Mouse (Mus musculus): ENCODE results near the gene Actr6.

Gene Actr6

GRCm38 (mm10) chr10:89744871-89745665 is 13.0 kb upstream of the Actr6 start, which contains the start of gene Uhrf1bp1l:
Gene Uhrf1bp1l (plus strand): TSS chr10:89744991.
- TF ChIP-seq GATA4 (IDR thresholded peaks at IDR 0.05; ENCODE audit: insufficient replicate concordance, low read length): no peak

DNA sequence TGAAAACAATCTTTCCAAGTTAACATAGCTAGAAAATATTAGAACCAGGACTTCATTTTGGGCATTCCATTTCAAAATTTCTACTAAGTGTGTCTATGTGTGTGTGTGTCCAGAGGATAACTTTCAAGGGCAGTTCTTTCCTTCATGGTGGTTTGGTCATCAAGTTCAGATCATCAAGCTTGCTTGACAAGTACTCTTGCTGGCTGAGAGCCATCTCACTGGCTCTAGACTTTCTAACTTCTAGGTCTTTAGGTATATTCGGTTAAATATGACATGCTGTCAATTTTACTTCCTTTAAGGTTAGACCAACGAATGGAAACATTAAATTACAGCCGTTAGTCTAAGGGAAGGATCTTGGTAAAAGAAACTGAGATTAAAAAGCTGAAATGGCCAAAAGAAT is 12.2 kb upstream of the Actr6 start:
- no peak for TF ChIP-seq GATA4 (IDR thresholded peaks at IDR 0.05; ENCODE audit: insufficient replicate concordance, low read length)

GRCm38 (mm10) chr10:89743266-89743665 is 11.2 kb upstream of the Actr6 start:
- TF ChIP-seq GATA4 (IDR thresholded peaks at IDR 0.05; ENCODE audit: insufficient replicate concordance, low read length): no peak

DNA sequence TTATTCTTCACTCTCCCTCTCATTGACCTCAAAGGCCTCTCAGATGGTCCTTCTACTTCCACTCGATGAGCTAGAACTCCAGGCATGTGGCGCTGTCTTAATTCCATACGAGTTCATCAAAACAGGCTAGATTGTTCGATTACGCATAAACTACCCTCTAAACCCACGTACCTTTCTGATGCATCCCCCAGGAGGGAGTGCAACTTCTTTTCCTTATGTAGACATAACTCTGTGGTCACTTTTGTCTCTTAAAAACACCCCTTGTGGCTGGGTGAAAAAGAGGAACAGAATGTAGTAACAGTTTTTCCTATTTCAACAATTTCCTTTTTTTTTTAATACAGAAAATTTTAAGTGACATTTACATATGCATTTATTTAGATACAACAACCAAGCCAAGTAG is 8.9 kb upstream of the Actr6 start:
- no peak for TF ChIP-seq GATA4 (IDR thresholded peaks at IDR 0.05; ENCODE audit: insufficient replicate concordance, low read length)

DNA sequence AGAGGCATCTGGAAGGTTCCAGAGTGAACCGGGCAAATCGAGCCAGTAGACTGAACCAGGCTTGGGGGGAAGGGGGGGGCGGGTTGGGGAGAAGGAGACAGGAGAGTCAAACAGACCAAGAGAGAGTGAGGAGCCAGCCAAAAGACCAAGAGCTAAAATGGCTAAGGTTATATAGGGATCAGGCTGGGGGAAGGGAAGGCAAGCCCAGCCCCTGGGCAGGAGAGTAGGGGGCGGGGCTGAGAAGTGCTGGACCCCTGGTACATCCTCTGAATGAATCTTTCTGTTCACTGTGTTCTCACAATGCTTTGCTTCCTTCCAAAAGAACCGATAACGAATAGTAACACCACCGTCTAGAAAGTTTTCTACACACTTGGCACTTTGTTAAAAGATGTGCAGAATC is 7.6 kb upstream of the Actr6 start:
- no peak for TF ChIP-seq GATA4 (IDR thresholded peaks at IDR 0.05; ENCODE audit: insufficient replicate concordance, low read length)

DNA sequence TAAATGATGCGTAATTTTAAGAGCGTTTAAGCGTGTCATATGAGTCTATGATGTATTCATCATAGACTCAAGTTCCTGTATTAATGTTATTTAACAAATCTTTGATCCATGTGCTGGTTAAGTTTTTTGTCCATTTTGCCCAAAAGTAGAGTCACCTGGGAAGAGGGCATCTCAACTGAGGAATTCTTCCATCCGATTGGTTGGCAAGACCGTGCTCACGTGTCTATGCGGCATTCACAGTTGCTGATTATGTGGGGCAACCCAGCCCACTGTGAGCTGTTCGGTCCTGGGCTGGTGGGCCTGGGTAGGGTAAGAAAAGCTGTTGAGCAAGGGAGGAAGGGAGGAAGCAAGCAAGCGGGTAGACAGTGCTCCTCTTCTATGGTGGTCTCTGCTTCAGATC is 6.3 kb upstream of the Actr6 start:
- no peak for TF ChIP-seq GATA4 (IDR thresholded peaks at IDR 0.05; ENCODE audit: insufficient replicate concordance, low read length)

DNA sequence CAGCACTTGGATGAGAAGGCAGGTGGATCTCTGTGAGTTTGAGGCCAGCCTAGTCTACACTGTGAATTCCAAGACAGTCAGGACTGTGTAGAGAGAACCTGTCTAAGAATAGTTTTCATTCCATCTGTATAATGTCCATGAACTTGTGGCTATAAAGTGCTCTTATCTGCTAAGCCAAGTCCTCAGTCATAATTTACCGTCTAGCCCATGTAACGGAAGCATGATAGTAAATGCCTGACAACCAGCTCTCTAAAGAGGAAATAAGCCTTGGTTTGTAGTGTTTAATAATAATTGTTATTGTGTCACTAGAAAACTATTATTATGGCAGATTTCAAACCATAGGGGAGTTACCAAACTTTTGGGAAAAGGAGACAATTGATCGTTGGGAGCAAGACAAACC is 5.8 kb upstream of the Actr6 start:
- TF ChIP-seq GATA4 (IDR thresholded peaks at IDR 0.05; ENCODE audit: insufficient replicate concordance, low read length): no peak

GRCm38 (mm10) chr10:89737092-89737491 is 5.0 kb upstream of the Actr6 start:
- no peak for TF ChIP-seq GATA4 (IDR thresholded peaks at IDR 0.05; ENCODE audit: insufficient replicate concordance, low read length)

- TF ChIP-seq GATA4 (IDR thresholded peaks at IDR 0.05; ENCODE audit: insufficient replicate concordance, low read length): no peak
These were observed 754 bp downstream of the Actr6 start for GRCm38 (mm10) chr10:89731341-89731740.

GRCm38 (mm10) chr10:89730386-89730785 is 1.7 kb downstream of the Actr6 start:
- TF ChIP-seq GATA4 (IDR thresholded peaks at IDR 0.05; ENCODE audit: insufficient replicate concordance, low read length): peak; percentile 85; the same call in 1 of the 2 replicates

DNA sequence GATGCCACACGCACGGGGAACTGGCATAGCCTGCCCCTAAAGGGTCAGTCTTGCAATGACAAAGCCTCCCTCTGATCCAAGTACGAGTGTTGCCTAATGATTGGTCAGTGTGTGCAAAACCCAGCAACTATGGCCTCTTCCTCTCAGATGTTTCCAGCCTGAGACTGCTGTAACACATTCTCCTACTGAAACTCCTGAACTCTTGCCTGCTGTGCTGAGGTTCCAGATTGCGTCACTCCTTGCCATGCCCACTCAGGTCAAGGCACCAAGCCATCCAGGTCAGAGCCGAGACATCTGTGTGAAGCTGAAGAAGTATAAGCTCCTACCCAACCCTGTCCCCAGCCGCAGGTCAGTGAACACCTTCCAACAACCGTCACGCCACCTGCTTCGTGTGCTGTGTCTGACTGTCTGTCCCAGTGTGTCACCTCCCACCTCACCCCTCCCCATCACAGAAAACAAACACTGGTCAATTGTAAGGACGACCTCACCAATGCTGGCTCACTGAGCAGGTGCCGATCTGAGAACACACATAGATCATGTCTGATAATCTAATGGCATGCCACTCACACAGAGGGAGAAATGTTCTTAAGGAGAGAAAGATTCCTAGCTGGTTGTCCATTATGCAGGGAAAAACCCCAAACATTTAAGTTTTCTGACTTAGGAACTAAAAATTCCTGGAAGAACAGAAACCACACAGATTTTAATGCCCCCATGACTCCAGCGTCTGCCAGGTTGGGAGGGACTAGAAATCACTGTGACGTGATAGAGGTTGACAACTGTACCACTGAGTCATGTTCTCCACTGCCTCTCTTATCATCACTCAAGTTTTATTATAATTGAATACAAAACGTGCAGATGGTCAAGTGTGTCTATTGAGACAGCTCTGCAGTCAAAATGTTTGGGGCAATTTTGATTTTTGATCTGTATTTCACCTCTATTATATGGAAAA is 9.6 kb downstream of the Actr6 start:
- no peak; the same call in 1 of the 2 replicates for TF ChIP-seq GATA4 (IDR thresholded peaks at IDR 0.05; ENCODE audit: insufficient replicate concordance, low read length)

DNA sequence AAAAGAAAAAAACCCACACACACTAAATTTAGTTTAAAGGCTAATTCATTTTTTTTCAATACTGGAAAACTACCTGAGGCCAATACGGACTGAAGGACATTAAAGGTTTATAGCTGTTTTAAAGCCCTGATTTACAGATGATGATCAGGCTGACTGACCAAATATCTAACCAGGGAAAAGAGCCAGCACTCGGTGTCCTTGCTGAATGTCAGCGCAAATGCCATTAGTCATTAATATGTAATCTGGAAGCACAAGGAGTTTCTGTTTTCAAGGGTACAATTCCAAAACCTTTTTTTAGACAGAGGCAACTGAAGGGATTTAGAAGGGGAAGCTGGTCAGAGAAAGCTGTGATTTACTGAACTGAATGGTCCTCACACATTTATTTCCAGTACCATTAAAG is 11.3 kb downstream of the Actr6 start:
- TF ChIP-seq GATA4 (IDR thresholded peaks at IDR 0.05; ENCODE audit: insufficient replicate concordance, low read length): no peak

- TF ChIP-seq GATA4 (IDR thresholded peaks at IDR 0.05; ENCODE audit: insufficient replicate concordance, low read length): no peak
These were observed 11.8 kb downstream of the Actr6 start for GRCm38 (mm10) chr10:89720252-89720651.

DNA sequence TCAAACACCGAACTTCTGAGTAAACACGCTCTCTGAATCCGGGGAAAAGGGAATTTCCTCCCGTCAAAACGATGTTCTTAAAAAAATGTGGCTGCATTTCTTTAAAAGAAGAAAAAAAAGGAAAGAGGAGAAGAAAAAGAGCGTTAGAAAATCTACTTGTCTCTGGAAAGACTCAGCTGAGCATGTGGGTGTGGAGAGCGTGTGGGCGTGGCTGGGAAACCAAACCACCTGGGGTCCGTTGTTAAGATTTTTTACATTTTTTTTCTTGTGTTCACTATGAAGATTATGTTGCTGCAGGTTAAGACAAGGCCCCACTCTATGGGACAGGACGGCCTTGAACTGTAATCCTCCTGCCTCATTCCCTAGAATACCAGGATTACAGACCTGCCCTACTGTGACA is 17.2 kb downstream of the Actr6 start:
- no peak for TF ChIP-seq GATA4 (IDR thresholded peaks at IDR 0.05; ENCODE audit: insufficient replicate concordance, low read length)

GRCm38 (mm10) chr10:89708720-89709119 is 23.4 kb downstream of the Actr6 start:
- no peak for TF ChIP-seq GATA4 (IDR thresholded peaks at IDR 0.05; ENCODE audit: insufficient replicate concordance, low read length)

GRCm38 (mm10) chr10:89707397-89707796 is 24.7 kb downstream of the Actr6 start:
- TF ChIP-seq GATA4 (IDR thresholded peaks at IDR 0.05; ENCODE audit: insufficient replicate concordance, low read length): no peak
